Mouse (Mus musculus) urinary bladder, postnatal 36 days (tissue): ENCODE data around the gene Pofut2.
"Not testable (repeated sequence)": the region's sequence is repeated elsewhere in the genome, so short reads cannot be mapped to it uniquely, and the experiment has no call there.

Source experiments
- DNase-seq, 2 experiments: peaks; one replicate each; pipeline ENCODE4 v3.0.0; 2022; ENCODE audit warnings: low spot score in 2 of 2, mixed read lengths in 1 of 2

Gene Pofut2

GRCm38 (mm10) chr10:77266281-77266680, 7.3 kb downstream of the Pofut2 start:
- DNase-seq, result no peak

GRCm38 (mm10) chr10:77267027-77267426, 8.0 kb downstream of the Pofut2 start:
- DNase-seq, result no peak

- no peak for DNase-seq
Observed at GRCm38 (mm10) chr10:77269129-77269528, 10.1 kb downstream of the Pofut2 start.

GRCm38 (mm10) chr10:77272980-77273730, 14.1 kb downstream of the Pofut2 start:
- DNase-seq, result no peak

GRCm38 (mm10) chr10:77273798-77274197, 14.8 kb downstream of the Pofut2 start:
- DNase-seq, result no peak

- not testable (repeated sequence) for DNase-seq
Observed at GRCm38 (mm10) chr10:77282085-77282484, 23.1 kb downstream of the Pofut2 start.

GRCm38 (mm10) chr10:77282822-77283221, 23.8 kb downstream of the Pofut2 start:
- peak; percentile 61 to 64 for DNase-seq

GRCm38 (mm10) chr10:77284832-77285231, 25.8 kb downstream of the Pofut2 start:
- no peak for DNase-seq

GRCm38 (mm10) chr10:77287626-77288025, 28.6 kb downstream of the Pofut2 start:
- DNase-seq, result peak in 1 of 2 experiments; percentile 29

GRCm38 (mm10) chr10:77288639-77289195, 29.7 kb downstream of the Pofut2 start:
- DNase-seq, result no peak

GRCm38 (mm10) chr10:77289559-77289958, 30.5 kb downstream of the Pofut2 start:
- DNase-seq, result no peak

- DNase-seq, result no peak
Observed at GRCm38 (mm10) chr10:77290624-77291366, 31.8 kb downstream of the Pofut2 start.

- no peak for DNase-seq
Observed at GRCm38 (mm10) chr10:77294691-77295090, 35.7 kb downstream of the Pofut2 start.

GRCm38 (mm10) chr10:77298621-77299020, 39.6 kb downstream of the Pofut2 start:
- no peak for DNase-seq

- DNase-seq, result no peak
Observed at GRCm38 (mm10) chr10:77299194-77299593, 40.2 kb downstream of the Pofut2 start.

GRCm38 (mm10) chr10:77300237-77300933, 41.4 kb downstream of the Pofut2 start:
- DNase-seq, result no peak

- DNase-seq, result no peak
Observed at GRCm38 (mm10) chr10:77300934-77301297, 41.9 kb downstream of the Pofut2 start.

GRCm38 (mm10) chr10:77304362-77304761, 45.3 kb downstream of the Pofut2 start:
- no peak for DNase-seq

- no peak for DNase-seq
Observed at GRCm38 (mm10) chr10:77304840-77305533, 46.0 kb downstream of the Pofut2 start.

GRCm38 (mm10) chr10:77305766-77306165, 46.7 kb downstream of the Pofut2 start:
- no peak for DNase-seq

- no peak for DNase-seq
Observed at GRCm38 (mm10) chr10:77308978-77309377, 50.0 kb downstream of the Pofut2 start.
